Mouse (Mus musculus) CH12.LX (cell line): ENCODE data around the gene Gm281. TPM values are rescaled to one million over a fixed set of nuclear protein-coding genes. Genes with fewer than 3 reads are reported as not detected.

ENCODE experiments used
- DNase-seq: peaks from one replicate; pipeline ENCODE4 v3.0.0-alpha.2; 2013; ENCODE audit errors: extremely low read depth
- H3K27ac ChIP-seq: 2 replicates; pipeline ENCODE4 v1.5.1; 2012; ENCODE audit warnings: low read depth, mild to moderate bottlenecking, control low read depth, moderate library complexity; ENCODE audit not compliant: insufficient read depth
- H3K27me3 ChIP-seq: replicated peaks from 2 replicates; pipeline ENCODE3; 2012; ENCODE audit warnings: inconsistent platforms
- H3K36me3 ChIP-seq, 2 experiments: replicated peaks in 1 of 2; 2 replicates each; pipeline versions ENCODE3 to v1.6.1; 2012; ENCODE audit warnings: inconsistent platforms in 1 of 2, low read length in 1 of 2, mild to moderate bottlenecking in 1 of 2, mixed read lengths in 1 of 2, moderate library complexity in 1 of 2; ENCODE audit not compliant: control insufficient read depth in 1 of 2, insufficient read depth in 1 of 2
- H3K4me1 ChIP-seq, 2 experiments: 2 replicates each; pipeline ENCODE4 v1.6.1; 2012; ENCODE audit warnings: inconsistent platforms in 1 of 2, moderate library complexity in 1 of 2; ENCODE audit not compliant: insufficient read depth in 2 of 2, control insufficient read depth in 1 of 2
- H3K4me2 ChIP-seq: 2 replicates; pipeline ENCODE4 v1.6.1; 2012; ENCODE audit warnings: low read depth, mild to moderate bottlenecking, control low read depth; ENCODE audit not compliant: poor library complexity, insufficient read depth, severe bottlenecking
- H3K4me3 ChIP-seq, 3 experiments: fragments of 150-350 bp in 1 of 3; sonication (generic) in 1 of 3; replicated peaks in 1 of 3; 2 replicates each; pipeline versions ENCODE3 to v1.5.1; 2011 to 2012; ENCODE audit warnings: low read depth in 2 of 3, low read length in 2 of 3, mild to moderate bottlenecking in 2 of 3, moderate library complexity in 2 of 3, control low read depth in 1 of 3, improper control_type of control experiment in 1 of 3, inconsistent platforms in 1 of 3, mixed read lengths in 1 of 3; ENCODE audit not compliant: poor library complexity in 1 of 3
- H3K79me2 ChIP-seq: replicated peaks from 2 replicates; pipeline ENCODE4 v1.6.1; 2012; ENCODE audit warnings: mild to moderate bottlenecking, moderate library complexity; ENCODE audit not compliant: control insufficient read depth, poor library complexity, insufficient read depth, severe bottlenecking; ENCODE audit errors: extremely low read depth
- H3K9ac ChIP-seq: 2 replicates; pipeline ENCODE4 v1.6.1; 2012; ENCODE audit warnings: low read depth, mild to moderate bottlenecking, control low read depth, moderate library complexity; ENCODE audit not compliant: insufficient read depth
- H3K9me3 ChIP-seq: replicated peaks from 2 replicates; pipeline ENCODE3; 2012; ENCODE audit warnings: low read length, inconsistent platforms, mixed read lengths
- CHD1 ChIP-seq: IDR thresholded peaks from 2 replicates; pipeline ENCODE4 v1.6.1; 2012; ENCODE audit warnings: low read depth, low read length, improper control_type of control experiment, inconsistent platforms
- CHD2 ChIP-seq: IDR thresholded peaks from 2 replicates; pipeline ENCODE4 v1.6.1; 2011; ENCODE audit warnings: low read length, improper control_type of control experiment
- ELF1 ChIP-seq: IDR thresholded peaks from 2 replicates; pipeline ENCODE4 v1.6.1; 2014; ENCODE audit warnings: low read depth, mild to moderate bottlenecking, inconsistent platforms, low read length, improper control_type of control experiment
- GABPA ChIP-seq: IDR thresholded peaks from 2 replicates; pipeline ENCODE4 v1.6.1; 2012; ENCODE audit warnings: low read depth, low read length, improper control_type of control experiment, inconsistent platforms; ENCODE audit not compliant: insufficient replicate concordance
- HCFC1 ChIP-seq: IDR thresholded peaks from 2 replicates; pipeline ENCODE4 v1.6.1; 2012; ENCODE audit warnings: low read depth, mild to moderate bottlenecking, inconsistent platforms, low read length, improper control_type of control experiment
- IRF4 ChIP-seq: IDR thresholded peaks from 2 replicates; pipeline ENCODE4 v1.6.1; 2014; ENCODE audit warnings: low read depth, mild to moderate bottlenecking, inconsistent platforms, low read length, improper control_type of control experiment
- JUN ChIP-seq: IDR thresholded peaks from 2 replicates; pipeline ENCODE4 v1.6.1; 2011; ENCODE audit warnings: low read depth, mild to moderate bottlenecking, low read length, improper control_type of control experiment, moderate library complexity; ENCODE audit not compliant: insufficient read depth
- JUND ChIP-seq: conservative IDR thresholded peaks from 2 replicates; pipeline ENCODE4 v1.6.1; 2011; ENCODE audit warnings: low read depth, low read length, improper control_type of control experiment
- MAZ ChIP-seq: IDR thresholded peaks from 2 replicates; pipeline ENCODE4 v1.6.1; 2012; ENCODE audit warnings: low read depth, mild to moderate bottlenecking, inconsistent platforms, low read length, improper control_type of control experiment, moderate library complexity
- PAX5 ChIP-seq: IDR thresholded peaks from 2 replicates; pipeline ENCODE4 v1.6.1; 2012; ENCODE audit warnings: low read length, inconsistent platforms, mixed read lengths
- SMC3 ChIP-seq: IDR thresholded peaks from 2 replicates; pipeline ENCODE4 v1.6.1; 2011; ENCODE audit warnings: low read depth, low read length, improper control_type of control experiment
- TCF12 ChIP-seq: IDR thresholded peaks from 2 replicates; pipeline ENCODE4 v1.6.1; 2014; ENCODE audit warnings: low read depth, mild to moderate bottlenecking, inconsistent platforms, low read length, improper control_type of control experiment
- ZC3H11A ChIP-seq: IDR thresholded peaks from 2 replicates; pipeline ENCODE4 v1.6.1; 2012; ENCODE audit warnings: low read depth, mild to moderate bottlenecking, inconsistent platforms, low read length, improper control_type of control experiment
- ZMIZ1 ChIP-seq: IDR thresholded peaks from 2 replicates; pipeline ENCODE4 v1.6.1; 2012; ENCODE audit warnings: low read depth, mild to moderate bottlenecking, inconsistent platforms, low read length, improper control_type of control experiment
- dilution Hi-C: fragments of 300-500 bp; cut with MboI; formaldehyde crosslinking; loops from 2 replicates; pipeline ENCODE4 v1.14.3; 2020; ENCODE audit warnings: low sequenced_read_pairs; ENCODE audit not compliant: extremely low pct_unique_long_range_greater_than_20kb, extremely low pct_ligation_motif_present
- in situ Hi-C: fragments of 300-500 bp; cut with MboI; formaldehyde crosslinking; loops from 3 replicates; pipeline ENCODE4 v1.14.3; 2019; ENCODE audit warnings: low sequenced_read_pairs, low pct_ligation_motif_present, low pct_unique_long_range_greater_than_20kb, mixed read lengths
- polyA plus RNA-seq: library from polyadenylated mRNA; unstranded; fragments of >175 nt; gene quantifications from 2 replicates; pipeline ENCODE4 v1.2.1, GENCODE M21; 2012; ENCODE audit warnings: low read depth; ENCODE audit not compliant: insufficient read length
- total RNA-seq, 2 experiments: library from RNA; depleted of rRNA; stranded (reverse); fragments of 300-350 nt in 1 of 2; fragments of >200 nt in 1 of 2; gene quantifications; 2 replicates each; pipeline ENCODE4 v1.2.3; 2012 to 2014

Gene Gm281
- total and polyA plus RNA-seq, 3 experiments = not detected

DNA sequence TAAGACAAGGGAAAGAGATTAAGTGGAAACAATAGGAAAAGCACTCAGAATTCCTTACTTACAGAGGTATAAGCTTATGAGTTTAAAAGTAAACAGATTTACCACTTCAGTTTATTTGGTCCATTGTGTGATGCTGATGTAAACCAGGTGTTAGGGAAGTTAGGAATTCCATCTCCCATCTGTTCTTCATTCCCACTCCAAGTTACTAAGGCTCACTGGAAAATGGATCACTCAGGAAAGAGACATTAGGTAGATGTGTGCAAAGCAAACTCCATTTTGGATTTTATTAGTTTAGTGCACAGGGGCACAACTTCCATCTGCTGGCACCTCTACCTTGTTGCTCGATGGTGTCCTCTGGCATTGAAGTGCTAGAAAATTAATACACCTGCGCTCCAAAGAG is 4.1 kb downstream of the Gm281 start:
- in situ Hi-C loops (loop anchor here (25.0 kb wide), 1 partner anchor 548 kb away; no protein-coding TSS in a partner anchor), dilution Hi-C loops (no loop called here)
- Histone ChIP-seq H3K27ac (no peak overlapping the region), H3K9ac (no peak overlapping the region), H3K79me2 (no peaks in the 10 kb centered on the region), H3K4me1 (no peaks in the 10 kb centered on the region), H3K9me3 (no peaks in the 10 kb centered on the region), H3K4me3 (no peak overlapping the region), H3K36me3 (no peaks in the 10 kb centered on the region), H3K4me2 (no peak overlapping the region), H3K27me3 (no peaks in the 10 kb centered on the region)
- TF ChIP-seq JUND (no peak), PAX5 (no peak), JUN (no peak), IRF4 (no peak), ELF1 (no peak), HCFC1 (no peak), CHD2 (no peak), GABPA (no peak)
- DNase-seq = no peak

GRCm38 (mm10) chr14:13907145-13907544 is 7.1 kb downstream of the Gm281 start:
- dilution Hi-C loops = no loop called here
- DNase-seq = no peak
- Histone ChIP-seq H3K79me2 (no peaks in the 10 kb centered on the region), H3K27ac (no peak overlapping the region), H3K36me3 (no peaks in the 10 kb centered on the region), H3K27me3 (no peaks in the 10 kb centered on the region), H3K4me2 (no peak overlapping the region), H3K9ac (no peak overlapping the region), H3K9me3 (no peaks in the 10 kb centered on the region), H3K4me1 (no peaks in the 10 kb centered on the region), H3K4me3 (no peak overlapping the region)
- in situ Hi-C loops = loop anchor here (25.0 kb wide), 1 partner anchor 545 kb away; no protein-coding TSS in a partner anchor
- TF ChIP-seq JUND (no peak), SMC3 (no peak), ZC3H11A (no peak), ZMIZ1 (no peak), GABPA (no peak), TCF12 (no peak), HCFC1 (no peak), CHD1 (no peak), MAZ (no peak)
